Mouse (Mus musculus) forebrain, embryonic 15.5 days (tissue): Measurements from ENCODE around the gene Krt79. TPM values are rescaled to one million over a fixed set of nuclear protein-coding genes. Genes with fewer than 3 reads are reported as not detected.

Experiments used
- ATAC-seq: fragments of 200-750 bp; cut with Nextera tagmentation; replicated peaks from 2 replicates; pipeline ENCODE4 v1.8.0; 2017; ENCODE audit warnings: mild to moderate bottlenecking, moderate TSS enrichment, moderate library complexity
- H3K27ac ChIP-seq: fragments of 300-500 bp; sonication (generic); replicated peaks from 2 replicates; pipeline ENCODE4 v1.5.1; 2015; ENCODE audit warnings: mild to moderate bottlenecking, inconsistent platforms
- H3K27me3 ChIP-seq: fragments of 300-500 bp; sonication (generic); 2 replicates; pipeline ENCODE4 v1.6.1; 2015; ENCODE audit warnings: inconsistent platforms
- H3K36me3 ChIP-seq: fragments of 300-500 bp; sonication (generic); 2 replicates; pipeline ENCODE4 v1.6.1; 2015; ENCODE audit warnings: mild to moderate bottlenecking, inconsistent platforms
- H3K4me1 ChIP-seq: fragments of 300-500 bp; sonication (generic); 2 replicates; pipeline ENCODE4 v1.6.1; 2015; ENCODE audit warnings: inconsistent platforms
- H3K4me2 ChIP-seq: fragments of 300-500 bp; sonication (generic); replicated peaks from 2 replicates; pipeline ENCODE4 v1.6.1; 2015; ENCODE audit warnings: mild to moderate bottlenecking, inconsistent platforms
- H3K4me3 ChIP-seq: fragments of 300-500 bp; sonication (generic); 2 replicates; pipeline ENCODE4 v1.5.1; 2015; ENCODE audit warnings: mild to moderate bottlenecking, inconsistent platforms
- H3K9ac ChIP-seq: fragments of 300-500 bp; sonication (generic); replicated peaks from 2 replicates; pipeline ENCODE4 v1.6.1; 2015; ENCODE audit warnings: mild to moderate bottlenecking, inconsistent platforms
- H3K9me3 ChIP-seq: fragments of 300-500 bp; sonication (generic); 2 replicates; pipeline ENCODE4 v1.6.1; 2016; ENCODE audit warnings: inconsistent platforms
- WGBS: fragments of 180-500 bp; shearing (Covaris S2); methylation state at CpG from one replicate; pipeline ENCODE4 v1.1.7; 2015; ENCODE audit warnings: mixed read lengths; 5-methylcytosine and 5-hydroxymethylcytosine counted together
- polyA plus RNA-seq: library from polyadenylated mRNA; unstranded; fragments of >200 nt; fragmentation: Nextera tagmentation; extraction: Ambion mirVana; gene quantifications from 2 replicates; pipeline ENCODE4 v1.2.1, GENCODE M21; 2015

Krt79 gene
- polyA plus RNA-seq, 1 experiment from 2014 or later: 0.10 TPM

GRCm38 (mm10) chr15:101927340-101928080 is 12.6 kb downstream of the Krt79 start:
- peaks cover 5% of the 10 kb centered on the region; the same call in 1 of the 2 replicates for H3K27me3 ChIP-seq
- H3K4me2 ChIP-seq: no peak overlapping the region
- no peak for ATAC-seq
- H3K27ac ChIP-seq: no peak overlapping the region
- H3K4me3 ChIP-seq: no peak overlapping the region
- peaks cover 7% of the 10 kb centered on the region for H3K4me1 ChIP-seq
- H3K9ac ChIP-seq: no peak overlapping the region
- no peaks in the 10 kb centered on the region for H3K9me3 ChIP-seq
- H3K36me3 ChIP-seq: no peaks in the 10 kb centered on the region
- 71% methylated on average over 12 of the region's 12 CpGs for WGBS

GRCm38 (mm10) chr15:101925041-101925440 is 15.1 kb downstream of the Krt79 start:
- ATAC-seq: no peak
- 93% methylated on average over 1 of the region's 1 CpGs for WGBS
- H3K9me3 ChIP-seq: no peaks in the 10 kb centered on the region
- H3K9ac ChIP-seq: no peak overlapping the region
- no peak overlapping the region for H3K4me2 ChIP-seq
- H3K27ac ChIP-seq: no peak overlapping the region
- H3K36me3 ChIP-seq: no peaks in the 10 kb centered on the region
- no peak overlapping the region for H3K4me3 ChIP-seq
- H3K27me3 ChIP-seq: no peaks in the 10 kb centered on the region
- peaks cover 7% of the 10 kb centered on the region for H3K4me1 ChIP-seq

DNA sequence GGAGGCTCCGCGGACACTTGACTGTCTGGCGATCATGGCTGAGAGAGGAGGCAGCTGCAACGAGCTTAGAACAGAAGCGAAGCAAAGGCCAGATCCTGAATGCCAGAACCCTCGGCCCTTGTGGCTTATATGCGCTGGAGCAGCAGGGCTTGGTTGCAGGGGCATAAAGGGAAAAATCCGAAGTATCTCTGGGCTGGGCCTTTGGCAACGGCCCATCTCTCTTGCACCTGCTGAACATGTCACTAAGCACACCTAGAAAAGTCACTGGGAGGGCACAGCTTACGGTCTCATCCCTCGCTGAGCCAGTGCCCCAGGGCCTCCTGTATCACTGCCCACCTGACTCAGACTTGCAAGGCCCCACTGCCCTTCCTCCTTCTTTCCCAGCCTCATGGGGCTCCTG is 15.5 kb downstream of the Krt79 start, which contains the start of gene Krt4:
Krt4 (minus strand) TSS at position 101 of the 400 bp plus-strand sequence.
- WGBS: 78% methylated on average over 11 of the region's 11 CpGs
- no peak within 1 kb of the TSS for H3K27ac ChIP-seq
- H3K27me3 ChIP-seq: no peaks in the 10 kb centered on the region
- no peak within 1 kb of the TSS for H3K4me2 ChIP-seq
- no peak within 1 kb of the TSS for H3K9ac ChIP-seq
- H3K9me3 ChIP-seq: no peaks in the 10 kb centered on the region
- no peaks in the 10 kb centered on the region for H3K36me3 ChIP-seq
- H3K4me1 ChIP-seq: peaks cover 3% of the 10 kb centered on the region
- H3K4me3 ChIP-seq: no peak within 1 kb of the TSS
- ATAC-seq: no peak

DNA sequence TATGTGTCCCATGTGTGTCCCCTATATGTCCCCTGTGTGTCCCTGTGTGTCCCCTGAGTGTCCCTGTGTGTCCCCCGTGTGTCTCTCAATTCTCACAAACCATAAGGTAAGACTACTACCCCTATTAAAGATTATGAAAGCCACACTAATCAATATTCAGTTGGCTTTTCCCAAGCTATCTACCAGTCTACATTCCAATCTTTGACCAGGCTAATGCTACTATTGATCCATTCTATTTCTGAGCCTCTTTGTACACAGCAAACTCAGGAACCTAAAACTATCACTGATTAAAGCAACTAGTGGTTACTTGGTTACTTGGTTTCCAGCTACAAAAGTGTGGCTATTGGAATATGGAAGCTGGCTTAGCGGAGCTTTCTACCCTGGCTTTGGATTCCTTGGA is 17.8 kb downstream of the Krt79 start:
- Histone ChIP-seq H3K9ac (no peak overlapping the region), H3K9me3 (no peaks in the 10 kb centered on the region), H3K4me3 (no peak overlapping the region), H3K4me2 (no peak overlapping the region), H3K27ac (no peak overlapping the region), H3K27me3 (no peaks in the 10 kb centered on the region), H3K4me1 (no peaks in the 10 kb centered on the region), H3K36me3 (no peaks in the 10 kb centered on the region)
- no peak for ATAC-seq
- WGBS: 93% methylated on average over 2 of the region's 2 CpGs

- Histone ChIP-seq H3K4me3 (no peak overlapping the region), H3K36me3 (no peaks in the 10 kb centered on the region), H3K4me1 (no peaks in the 10 kb centered on the region), H3K9me3 (no peaks in the 10 kb centered on the region), H3K27me3 (no peaks in the 10 kb centered on the region), H3K27ac (no peak overlapping the region), H3K4me2 (no peak overlapping the region), H3K9ac (no peak overlapping the region)
- 85% methylated on average over 2 of the region's 2 CpGs for WGBS
- no peak for ATAC-seq
These were observed 24.1 kb downstream of the Krt79 start for GRCm38 (mm10) chr15:101916072-101916471.

GRCm38 (mm10) chr15:101904849-101905248 is 35.3 kb downstream of the Krt79 start:
- H3K27ac ChIP-seq: no peak overlapping the region
- no peak overlapping the region for H3K4me2 ChIP-seq
- no peaks in the 10 kb centered on the region for H3K36me3 ChIP-seq
- H3K4me3 ChIP-seq: no peak overlapping the region
- H3K4me1 ChIP-seq: no peaks in the 10 kb centered on the region
- ATAC-seq: no peak
- no peak overlapping the region for H3K9ac ChIP-seq
- 81% methylated on average over 5 of the region's 5 CpGs for WGBS
- no peaks in the 10 kb centered on the region for H3K9me3 ChIP-seq
- H3K27me3 ChIP-seq: no peaks in the 10 kb centered on the region

DNA sequence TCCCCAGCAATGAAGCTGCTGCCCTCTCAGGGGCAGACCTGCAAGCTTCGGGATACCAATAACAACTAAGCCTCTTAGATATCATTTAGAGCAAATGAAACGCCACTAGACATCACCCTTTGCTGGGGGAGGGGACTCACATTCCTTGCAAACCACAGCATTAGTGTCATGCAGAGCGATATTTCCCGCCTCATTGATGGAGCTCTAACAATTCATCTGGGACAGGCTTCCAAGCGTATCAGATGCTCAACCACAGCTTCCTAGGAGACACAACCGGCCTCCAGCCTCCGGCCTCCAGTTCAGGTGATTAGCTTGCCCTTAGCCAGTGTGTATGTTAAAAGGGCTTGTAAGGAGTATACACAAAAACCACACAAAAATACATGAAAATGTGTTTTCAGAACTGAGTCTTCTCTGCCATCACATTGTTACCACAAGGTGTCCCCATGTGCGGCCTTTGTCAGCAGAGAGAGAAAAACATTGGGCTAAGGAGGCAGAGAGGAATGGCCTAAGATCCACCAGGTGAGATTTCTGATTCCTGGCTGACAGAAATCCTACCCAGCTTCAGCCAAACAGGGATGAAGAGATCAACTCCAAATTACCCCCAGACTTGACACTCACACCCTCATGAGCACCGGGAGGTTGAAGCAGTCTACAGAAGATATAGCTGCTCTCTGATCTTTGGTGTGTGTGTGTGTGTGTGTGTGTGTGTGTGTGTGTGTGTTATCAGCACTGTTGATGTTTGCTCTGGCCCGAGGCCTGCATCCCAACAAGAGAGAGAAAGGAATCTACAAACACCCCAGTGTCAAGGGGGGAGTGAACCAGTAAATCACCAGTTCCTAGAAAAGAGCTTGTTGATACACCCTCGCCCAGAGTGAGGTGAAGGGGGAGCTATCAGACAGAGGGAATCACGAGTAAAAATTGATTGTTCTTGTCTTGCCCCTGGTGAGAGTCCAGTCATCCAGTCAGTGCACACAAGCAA is 37.7 kb downstream of the Krt79 start:
- Histone ChIP-seq H3K27me3 (no peaks in the 10 kb centered on the region), H3K9ac (no peak overlapping the region), H3K4me3 (no peak overlapping the region), H3K36me3 (no peaks in the 10 kb centered on the region), H3K9me3 (no peaks in the 10 kb centered on the region), H3K4me1 (no peaks in the 10 kb centered on the region), H3K4me2 (no peak overlapping the region), H3K27ac (no peak overlapping the region)
- no peak for ATAC-seq
- 69% methylated on average over 12 of the region's 12 CpGs for WGBS

DNA sequence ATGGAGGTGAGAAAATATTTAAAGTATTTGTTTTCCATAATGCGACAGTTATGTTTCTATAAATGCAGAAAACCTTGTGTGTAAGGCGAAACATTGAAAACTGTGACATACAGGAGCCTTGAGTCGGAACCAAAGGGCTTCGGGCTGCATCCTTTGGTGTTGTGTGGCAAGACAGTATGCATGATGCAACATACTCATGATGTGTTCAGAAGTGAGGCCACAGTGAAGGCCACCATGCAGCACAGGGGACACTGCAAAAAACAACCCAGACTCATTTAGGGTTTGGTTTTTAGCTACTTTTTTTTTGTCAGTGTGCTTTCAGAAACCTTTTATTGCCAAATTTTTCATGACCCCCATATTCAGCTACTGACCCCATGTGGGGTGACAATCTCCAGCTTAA is 44.9 kb downstream of the Krt79 start:
- Histone ChIP-seq H3K27ac (no peak overlapping the region), H3K9ac (no peak overlapping the region), H3K4me1 (no peaks in the 10 kb centered on the region), H3K27me3 (no peaks in the 10 kb centered on the region), H3K9me3 (no peaks in the 10 kb centered on the region), H3K4me2 (no peak overlapping the region), H3K4me3 (no peak overlapping the region), H3K36me3 (no peaks in the 10 kb centered on the region)
- 96% methylated on average over 4 of the region's 4 CpGs for WGBS
- ATAC-seq: no peak

DNA sequence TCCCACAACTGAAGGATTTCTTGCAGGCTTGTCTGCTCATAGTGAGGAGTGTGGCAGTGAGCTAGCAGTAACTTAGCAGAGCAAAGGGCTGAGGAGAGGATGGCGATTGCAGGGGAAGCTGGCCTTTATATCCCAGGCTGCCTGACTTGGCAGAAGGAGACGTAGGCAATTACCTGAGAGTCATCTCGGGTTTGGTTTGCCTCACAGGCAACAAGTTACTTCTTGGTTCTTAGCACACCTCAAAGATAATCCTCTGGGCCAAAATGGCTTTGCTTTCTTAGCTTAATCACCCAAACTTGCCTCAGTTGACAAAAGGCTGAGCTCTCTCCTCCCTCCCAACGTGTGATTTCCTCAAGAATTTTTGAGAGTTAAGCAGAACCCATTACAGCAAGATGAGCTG is 47.3 kb downstream of the Krt79 start, which contains the start of gene Krt76:
Krt76 (minus strand) TSS at position 101 of the 400 bp plus-strand sequence.
- H3K27ac ChIP-seq: no peak within 1 kb of the TSS
- H3K36me3 ChIP-seq: no peaks in the 10 kb centered on the region
- no peak within 1 kb of the TSS for H3K9ac ChIP-seq
- H3K9me3 ChIP-seq: no peaks in the 10 kb centered on the region
- no peak within 1 kb of the TSS for H3K4me2 ChIP-seq
- H3K4me1 ChIP-seq: no peaks in the 10 kb centered on the region
- WGBS: 51% methylated on average over 4 of the region's 4 CpGs
- H3K4me3 ChIP-seq: no peak within 1 kb of the TSS
- no peaks in the 10 kb centered on the region for H3K27me3 ChIP-seq
- ATAC-seq: no peak

DNA sequence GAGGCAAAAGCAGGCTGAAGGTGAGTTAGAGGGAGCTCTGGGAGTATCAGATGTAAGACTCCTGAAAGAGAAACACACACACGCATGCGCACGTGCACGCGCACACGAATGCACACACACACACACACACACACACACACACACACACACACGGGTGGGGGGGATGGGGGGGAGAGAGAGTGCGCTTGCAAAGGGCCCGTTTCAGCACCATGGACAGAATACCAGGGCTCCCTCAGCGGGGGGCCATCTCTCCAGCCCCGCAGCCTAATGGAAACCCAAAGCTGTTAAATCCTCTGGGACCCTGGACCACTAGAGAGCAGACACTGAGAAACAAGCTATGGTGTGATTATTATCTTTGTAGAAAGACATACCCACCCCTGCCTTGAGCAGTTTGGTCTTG is 60.3 kb downstream of the Krt79 start:
- H3K4me2 ChIP-seq: no peak overlapping the region
- no peak overlapping the region for H3K27ac ChIP-seq
- H3K4me1 ChIP-seq: no peaks in the 10 kb centered on the region
- no peaks in the 10 kb centered on the region for H3K27me3 ChIP-seq
- H3K36me3 ChIP-seq: no peaks in the 10 kb centered on the region
- no peaks in the 10 kb centered on the region for H3K9me3 ChIP-seq
- no peak overlapping the region for H3K4me3 ChIP-seq
- no peak for ATAC-seq
- WGBS: 10% methylated on average over 11 of the region's 11 CpGs
- H3K9ac ChIP-seq: no peak overlapping the region
